Mouse (Mus musculus) erythroblast, adult 5-6 weeks (primary cell): ENCODE measurements around the gene Gm2696. TPM values are rescaled to one million over a fixed set of nuclear protein-coding genes. Genes with fewer than 3 reads are reported as not detected.
"Not testable (repeated sequence)": the region's sequence is repeated elsewhere in the genome, so short reads cannot be mapped to it uniquely, and the experiment has no call there.

Experiments
- ATAC-seq: replicated peaks from 2 replicates; pipeline ENCODE4 v1.8.0; 2016; ENCODE audit warnings: moderate number of reproducible peaks, mild to moderate bottlenecking, moderate TSS enrichment, inconsistent platforms; ENCODE audit not compliant: poor library complexity, low FRiP score, severe bottlenecking
- total RNA-seq, 2 experiments: library from RNA; stranded (forward) in 1 of 2; stranded (reverse) in 1 of 2; fragments of 150-400 nt in 1 of 2; fragments of 200-764, 138-1000 nt in 1 of 2; gene quantifications; 2 replicates each; pipeline versions ENCODE4 v1.2.3 to v1.2.4; 2015 to 2017; ENCODE audit warnings: low replicate concordance in 2 of 2

Gm2696 gene
- total RNA-seq (2015; ENCODE audit: low replicate concordance) (not detected in 2 replicates), total RNA-seq (2017; ENCODE audit: low replicate concordance) (not detected in 2 replicates)

GRCm38 (mm10) chr10:77814382-77814781, at the start of gene Gm2696:
TSS of gene Gm2696 (plus strand) at chr10:77814682.
- ATAC-seq: no peak

- ATAC-seq: no peak
Observed at GRCm38 (mm10) chr10:77769727-77770126, 44.8 kb upstream of the Gm2696 start.

DNA sequence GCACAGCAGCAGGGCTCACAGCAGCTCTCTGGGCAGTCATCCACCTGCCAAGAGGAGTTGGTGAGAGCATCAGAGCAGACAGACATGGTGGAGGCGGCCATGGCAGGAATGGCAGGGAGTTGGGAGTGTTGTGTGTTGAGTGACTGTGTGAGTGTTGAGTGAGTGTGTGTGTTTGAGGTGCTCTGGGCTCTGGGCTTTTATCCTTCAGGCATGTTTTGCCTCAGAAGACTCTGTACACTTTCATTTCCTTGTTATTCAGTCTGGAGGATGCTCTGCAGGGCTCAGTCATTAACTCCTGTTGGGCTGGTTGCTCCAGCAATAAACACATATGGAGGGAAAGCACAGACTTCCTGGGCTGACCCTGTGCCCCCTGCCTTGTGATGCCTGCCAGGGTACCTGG, 43.3 kb upstream of the Gm2696 start, which contains the start of gene Gm3238:
Gene Gm3238, minus strand, starts transcription at position 101 of the 400 bp plus-strand sequence.
- not testable (repeated sequence) for ATAC-seq

DNA sequence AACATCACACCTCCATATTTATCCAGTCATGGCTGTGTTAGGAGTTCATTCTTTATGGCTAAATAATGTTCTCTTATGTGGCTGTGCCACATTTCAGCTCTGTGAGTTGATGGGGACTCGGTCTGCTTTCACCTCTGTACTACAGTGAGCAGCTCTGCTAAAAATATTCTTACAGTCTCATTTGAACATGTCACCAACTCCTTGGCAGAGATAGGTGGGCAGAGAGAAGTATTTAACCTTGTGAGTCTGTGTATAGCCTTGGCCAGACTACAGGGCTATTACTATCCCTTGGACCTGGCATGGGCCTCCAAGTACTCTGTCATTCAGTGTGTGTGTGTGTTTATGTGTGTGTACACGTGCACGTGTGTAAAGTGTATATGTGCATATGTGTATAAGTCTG, 42.3 kb upstream of the Gm2696 start:
- not testable (repeated sequence) for ATAC-seq

GRCm38 (mm10) chr10:77776844-77777243, 37.6 kb upstream of the Gm2696 start, which contains the start of gene Gm7138:
TSS of gene Gm7138 (minus strand) at chr10:77776944.
- not testable (repeated sequence) for ATAC-seq

GRCm38 (mm10) chr10:77782442-77782841, 32.0 kb upstream of the Gm2696 start, which contains the start of gene Gm3250:
TSS of gene Gm3250 (minus strand) at chr10:77782542.
- ATAC-seq: not testable (repeated sequence)

- not testable (repeated sequence) for ATAC-seq
Observed at GRCm38 (mm10) chr10:77783396-77783795, 31.1 kb upstream of the Gm2696 start.

- ATAC-seq: not testable (repeated sequence)
Observed at GRCm38 (mm10) chr10:77787876-77788275, 26.6 kb upstream of the Gm2696 start, which contains the start of gene Gm7137. TSS of gene Gm7137 (minus strand) at chr10:77788200.

DNA sequence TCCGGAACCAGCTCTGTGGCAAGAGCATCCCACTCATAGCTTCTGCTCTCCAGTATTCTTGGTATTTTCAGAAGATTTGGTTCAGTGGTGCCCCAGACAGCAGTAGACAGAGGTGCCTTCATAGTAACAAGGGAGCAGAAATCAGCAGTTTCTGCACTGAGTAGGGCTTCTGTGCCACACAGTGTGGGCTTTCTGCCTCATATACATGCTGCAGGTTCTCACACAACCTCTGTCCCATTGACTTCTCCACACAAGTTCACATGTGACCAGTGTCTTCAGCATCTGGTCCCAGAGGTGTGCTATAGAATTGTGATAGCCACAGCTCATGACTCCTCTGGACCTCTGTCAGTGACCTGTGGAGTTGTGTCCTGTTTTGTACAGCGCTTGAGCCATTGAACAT, 25.9 kb upstream of the Gm2696 start:
- no peak for ATAC-seq

- no peak for ATAC-seq
Observed at GRCm38 (mm10) chr10:77794976-77795375, 19.5 kb upstream of the Gm2696 start, which contains the start of gene Gm9639. TSS of gene Gm9639 (minus strand) at chr10:77795076.

GRCm38 (mm10) chr10:77797677-77798076, 16.8 kb upstream of the Gm2696 start:
- no peak for ATAC-seq

DNA sequence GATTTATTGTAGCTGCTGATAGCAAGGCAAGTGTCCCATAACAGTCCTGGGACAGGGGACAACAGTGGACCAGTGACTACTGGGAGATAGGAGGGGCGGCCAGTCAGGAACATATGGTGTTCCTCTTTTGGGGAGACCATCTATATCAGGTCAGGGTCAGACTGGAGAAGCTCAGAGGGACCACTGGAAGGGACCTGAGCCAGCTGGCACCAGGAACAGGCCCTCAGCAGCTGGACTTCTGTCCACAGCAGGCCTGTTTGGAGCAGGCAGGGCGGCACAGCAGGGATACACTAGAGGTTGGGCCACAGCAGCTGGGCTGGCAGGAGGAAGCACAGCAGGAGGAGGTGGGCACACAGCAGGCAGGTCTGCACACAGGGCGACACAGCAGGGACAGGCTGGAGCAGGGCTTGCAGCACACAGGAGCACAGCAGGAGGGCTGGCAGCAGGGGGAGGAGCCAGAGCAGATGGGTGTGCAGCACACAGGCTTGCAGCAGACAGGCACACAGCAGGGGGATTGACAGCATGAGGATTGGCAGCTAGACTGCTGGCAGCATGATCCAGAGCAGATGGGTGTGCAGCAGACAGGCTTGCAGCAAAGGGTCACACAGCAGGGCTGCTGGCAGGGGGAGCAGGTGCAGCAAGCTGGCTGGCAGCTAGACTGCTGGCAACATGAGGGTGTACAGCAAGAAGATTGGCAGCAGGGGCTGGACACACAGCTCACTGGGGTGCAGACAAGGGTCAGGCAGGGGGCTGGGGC, 16.1 kb upstream of the Gm2696 start:
- not testable (repeated sequence) for ATAC-seq

DNA sequence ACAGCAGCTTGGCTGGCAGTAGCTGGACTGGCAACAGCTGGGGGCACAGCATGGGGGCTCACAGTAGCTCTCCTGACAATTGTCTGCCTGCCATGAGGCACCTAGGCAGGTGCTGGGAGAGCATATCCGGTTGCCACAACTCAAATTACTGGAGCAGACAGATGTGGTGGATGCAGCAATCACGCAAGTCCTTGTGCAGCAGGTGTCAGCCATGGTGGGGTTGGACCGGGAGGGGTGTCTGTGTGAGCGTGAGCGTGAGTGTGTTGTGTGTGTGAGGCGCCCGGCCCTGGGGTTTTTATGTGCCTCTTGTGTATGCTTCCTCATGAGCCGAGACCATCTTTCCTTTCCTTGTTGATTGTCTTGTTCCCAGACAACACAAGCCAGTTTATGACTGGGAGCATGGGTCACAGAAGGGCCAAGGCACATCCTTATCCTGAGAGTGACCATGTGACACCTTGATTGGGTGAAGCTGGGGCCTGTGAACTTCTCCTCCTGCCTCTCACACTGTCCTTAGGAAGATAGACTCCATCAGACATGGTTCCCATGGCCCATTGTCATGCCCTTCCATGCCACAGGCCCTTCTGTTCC, 15.5 kb upstream of the Gm2696 start, which contains the start of gene Gm19668:
Gene Gm19668, minus strand, starts transcription at position 213 of the 588 bp plus-strand sequence.
- ATAC-seq: no peak

GRCm38 (mm10) chr10:77804095-77804494, 10.4 kb upstream of the Gm2696 start:
- no peak for ATAC-seq

- ATAC-seq: no peak
Observed at GRCm38 (mm10) chr10:77811743-77812142, 2.7 kb upstream of the Gm2696 start, which contains the start of gene Gm9507. TSS of gene Gm9507 (minus strand) at chr10:77811843.

DNA sequence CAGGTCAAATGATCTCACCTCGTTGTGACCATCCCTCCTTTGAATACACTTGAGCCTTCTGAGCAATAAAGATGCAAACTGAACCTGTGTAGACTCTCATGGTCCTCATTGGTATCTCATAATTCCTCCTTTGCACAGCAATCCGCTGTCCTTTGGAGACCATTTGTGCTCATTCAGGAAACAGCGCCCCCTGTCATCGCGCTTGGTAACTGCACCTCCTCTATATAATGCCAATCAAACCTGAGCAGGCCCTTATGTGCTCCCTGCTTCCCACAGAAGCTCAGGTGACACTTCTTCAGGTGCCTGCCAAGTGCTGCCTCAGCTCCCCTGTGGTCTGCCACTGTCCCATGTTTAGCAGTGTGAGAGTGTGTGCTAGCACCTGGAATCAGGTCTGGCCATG, 1.0 kb downstream of the Gm2696 start:
- 0 out of 2 replicates have a peak, but pooled peaks have one; percentile 37 for ATAC-seq

- ATAC-seq: peak; percentile 39; the same call in 1 of the 2 replicates
Observed at GRCm38 (mm10) chr10:77818523-77818922, 4.0 kb downstream of the Gm2696 start.

DNA sequence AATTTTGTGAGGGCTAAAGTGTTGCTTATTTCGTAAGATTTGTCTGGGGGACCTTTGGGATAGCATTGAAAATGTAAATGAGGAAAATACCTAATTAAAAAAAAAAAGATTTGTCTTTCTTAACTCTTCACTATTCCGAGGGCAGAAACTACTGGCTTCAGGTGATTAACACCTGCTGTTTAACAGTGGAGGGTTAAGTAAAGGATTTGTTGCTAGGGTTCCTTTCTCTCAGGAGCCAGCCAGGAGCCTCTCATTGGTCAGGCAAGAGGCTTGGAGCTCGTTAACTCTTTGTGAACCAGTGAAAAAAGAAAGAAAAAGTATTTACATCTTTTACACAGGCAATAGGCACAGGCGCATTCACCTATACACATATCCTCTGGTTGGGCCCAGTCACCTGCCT, 4.7 kb downstream of the Gm2696 start:
- no peak for ATAC-seq

GRCm38 (mm10) chr10:77826951-77827350, 12.5 kb downstream of the Gm2696 start, which contains the start of gene Krtap10-4:
TSS of gene Krtap10-4 (minus strand) at chr10:77827095.
- no peak for ATAC-seq

DNA sequence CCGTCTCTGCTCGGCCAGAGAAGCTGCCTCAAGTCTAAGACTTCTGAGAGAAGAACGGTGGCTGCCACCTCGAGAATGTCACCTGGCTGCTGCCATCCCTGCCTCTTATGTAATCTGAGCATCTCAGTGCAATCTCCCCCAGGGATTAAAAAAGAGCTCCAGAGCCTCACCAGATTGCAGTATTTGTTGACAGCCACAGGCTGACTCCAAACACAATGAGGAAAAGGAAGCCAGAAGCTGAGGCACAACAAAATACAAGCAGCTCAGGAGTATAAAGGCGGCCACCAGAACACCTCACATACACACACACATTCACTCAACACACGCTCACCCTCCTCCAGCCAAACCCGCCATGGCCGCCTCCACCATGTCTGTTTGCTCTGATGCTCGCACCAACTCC, 21.2 kb downstream of the Gm2696 start, which contains the start of gene Krtap10-10:
Gene Krtap10-10, plus strand, starts transcription at position 301 of the 400 bp plus-strand sequence.
- no peak for ATAC-seq
